Mouse (Mus musculus): Measurements from ENCODE around the gene Il17ra. TPM values are rescaled to one million over a fixed set of nuclear protein-coding genes. Genes with fewer than 3 reads are reported as not detected.

The Il17ra gene
- total RNA-seq, 2 experiments from 2014 or later: 14.8 to 19.7 TPM

GRCm38 (mm10) chr6:120491862-120492498 lies 28.9 kb downstream of the Il17ra start:
- no peak for DNase-seq (ENCODE audit: extremely low spot score in 1 of 2, low spot score in 2 of 2)
- TF ChIP-seq CTCF (IDR thresholded peaks at IDR 0.05): no peak
- H3K4me3 ChIP-seq: peak overlapping the region; percentile 74
- intact Hi-C loops (cut with DNase I): no loop called here
- H3K27ac ChIP-seq: peak overlapping the region; percentile 93

GRCm38 (mm10) chr6:120492499-120493373 lies 29.7 kb downstream of the Il17ra start:
- TF ChIP-seq CTCF (IDR thresholded peaks at IDR 0.05): no peak
- peak in 1 of 2 experiments; percentile 63 for DNase-seq (ENCODE audit: extremely low spot score in 1 of 2, low spot score in 2 of 2)
- intact Hi-C loops (cut with DNase I): loop anchor here (1.0 kb wide), 2 partner anchors 12 to 18 kb away; no protein-coding TSS in a partner anchor
- peak overlapping the region; percentile 93 for H3K27ac ChIP-seq
- peak overlapping the region; percentile 74 for H3K4me3 ChIP-seq

- intact Hi-C loops (cut with DNase I): loop anchor here (1.0 to 2.0 kb wide), 3 partner anchors 11 to 37 kb away; partner anchors contain the start of gene Hdhd5
- TF ChIP-seq CTCF (IDR thresholded peaks at IDR 0.05): no peak
- Histone ChIP-seq H3K4me3 (peak within 1 kb of the TSS; percentile 74), H3K27ac (peak within 1 kb of the TSS; percentile 93)
- DNase-seq (ENCODE audit: extremely low spot score in 1 of 2, low spot score in 2 of 2): peak; percentile 92
Observed at GRCm38 (mm10) chr6:120493374-120494181, 30.5 kb downstream of the Il17ra start, which contains the start of gene Tmem121b. Gene Tmem121b, minus strand, starts transcription at chr6:120493807.

- no peak for TF ChIP-seq CTCF (IDR thresholded peaks at IDR 0.05)
- no peak for DNase-seq (ENCODE audit: extremely low spot score in 1 of 2, low spot score in 2 of 2)
- H3K4me3 ChIP-seq: no peak overlapping the region
- intact Hi-C loops (cut with DNase I): no loop called here
- no peak overlapping the region for H3K27ac ChIP-seq
Observed at GRCm38 (mm10) chr6:120496544-120496943, 33.5 kb downstream of the Il17ra start.

- Histone ChIP-seq H3K4me3 (no peak overlapping the region), H3K27ac (peak overlapping the region; percentile 55; the same call in 1 of the 2 replicates)
- TF ChIP-seq CTCF (IDR thresholded peaks at IDR 0.05): no peak
- peak; percentile 59 to 60 for DNase-seq (ENCODE audit: extremely low spot score in 1 of 2, low spot score in 2 of 2)
- intact Hi-C loops (cut with DNase I): loop anchor here (1.0 kb wide), 2 partner anchors 11 to 24 kb away; partner anchors contain the start of gene Tmem121b
Observed at GRCm38 (mm10) chr6:120504051-120504450, 41.0 kb downstream of the Il17ra start.

- H3K27ac ChIP-seq: no peak overlapping the region
- no peak for TF ChIP-seq CTCF (IDR thresholded peaks at IDR 0.05)
- DNase-seq (ENCODE audit: extremely low spot score in 1 of 2, low spot score in 2 of 2): no peak
- intact Hi-C loops (cut with DNase I): no loop called here
- H3K4me3 ChIP-seq: no peak overlapping the region
Observed at GRCm38 (mm10) chr6:120505531-120505930, 42.5 kb downstream of the Il17ra start.

- no peak for DNase-seq (ENCODE audit: extremely low spot score in 1 of 2, low spot score in 2 of 2)
- intact Hi-C loops (cut with DNase I): no loop called here
- no peak for TF ChIP-seq CTCF (IDR thresholded peaks at IDR 0.05)
Observed at GRCm38 (mm10) chr6:120508645-120509044, 45.6 kb downstream of the Il17ra start.

GRCm38 (mm10) chr6:120509975-120510374 lies 46.9 kb downstream of the Il17ra start:
- H3K4me3 ChIP-seq: no peak overlapping the region
- peak overlapping the region; percentile 90 for H3K27ac ChIP-seq
- intact Hi-C loops (cut with DNase I): loop anchor here (1.0 kb wide), 1 partner anchor 17 kb away; the partner anchor contains the start of gene Tmem121b
- TF ChIP-seq CTCF (IDR thresholded peaks at IDR 0.05): no peak
- no peak for DNase-seq (ENCODE audit: extremely low spot score in 1 of 2, low spot score in 2 of 2)

More at GRCm38 (mm10) chr6:120508645-120509044, 45.6 kb downstream of the Il17ra start:
- Histone ChIP-seq H3K4me3 (no peak overlapping the region), H3K27ac (peak overlapping the region; percentile 10; the same call in 1 of the 2 replicates)

GRCm38 (mm10) chr6:120510425-120510824 lies 47.4 kb downstream of the Il17ra start:
- intact Hi-C loops (cut with DNase I): loop anchor here (1.0 kb wide), 1 partner anchor 17 kb away; the partner anchor contains the start of gene Tmem121b
- Histone ChIP-seq H3K4me3 (no peak overlapping the region), H3K27ac (peak overlapping the region; percentile 90)
- DNase-seq (ENCODE audit: extremely low spot score in 1 of 2, low spot score in 2 of 2): peak; percentile 71 to 72
- no peak; the same call in 1 of the 2 replicates for TF ChIP-seq CTCF (IDR thresholded peaks at IDR 0.05)

GRCm38 (mm10) chr6:120511212-120511611 lies 48.2 kb downstream of the Il17ra start:
- peak overlapping the region; percentile 90 for H3K27ac ChIP-seq
- no peak overlapping the region for H3K4me3 ChIP-seq
- intact Hi-C loops (cut with DNase I): no loop called here
- TF ChIP-seq CTCF (IDR thresholded peaks at IDR 0.05): no peak
- DNase-seq (ENCODE audit: extremely low spot score in 1 of 2, low spot score in 2 of 2): no peak

DNA sequence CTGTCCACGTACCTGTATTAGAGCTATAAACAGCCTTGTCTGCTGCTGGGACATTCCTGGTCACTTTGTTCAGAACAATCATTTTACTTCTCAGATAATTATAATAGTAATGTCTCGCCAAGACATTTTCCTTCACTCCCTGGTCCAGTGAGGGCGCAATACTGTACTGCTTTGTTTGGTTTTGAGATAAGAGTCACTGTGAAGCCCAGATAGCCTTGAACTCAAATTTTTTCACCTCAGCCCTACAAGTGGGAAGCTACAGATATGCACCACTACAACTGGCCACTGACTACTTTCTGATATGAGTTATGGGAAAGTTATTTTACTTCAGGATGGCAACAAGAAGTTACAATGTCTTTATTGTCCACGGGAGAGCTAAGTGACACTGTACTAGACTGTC lies 53.4 kb downstream of the Il17ra start:
- Histone ChIP-seq H3K27ac (no peak overlapping the region), H3K4me3 (no peak overlapping the region)
- no peak for TF ChIP-seq CTCF (IDR thresholded peaks at IDR 0.05)
- intact Hi-C loops (cut with DNase I): no loop called here
- no peak for DNase-seq (ENCODE audit: extremely low spot score in 1 of 2, low spot score in 2 of 2)
